Mouse (Mus musculus): ENCODE measurements around the gene Gm9789.
"Not testable (repeated sequence)": the region's sequence is repeated elsewhere in the genome, so short reads cannot be mapped to it uniquely, and the experiment has no call there.

The Gm9789 gene

GRCm38 (mm10) chr16:89157652-89158051 lies at the start of gene Gm9789:
Gm9789 (plus strand) TSS chr16:89157952.
- no peak for DNase-seq (ENCODE audit: extremely low spot score, low spot score)

GRCm38 (mm10) chr16:89140551-89140950 lies 17.2 kb upstream of the Gm9789 start, which contains the start of gene Gm6358:
Gm6358 (plus strand) TSS chr16:89140851.
- DNase-seq (ENCODE audit: extremely low spot score, low spot score): no peak

GRCm38 (mm10) chr16:89150786-89151185 lies 7.0 kb upstream of the Gm9789 start, which contains the start of gene Gm10061:
Gm10061 (plus strand) TSS chr16:89151086.
- DNase-seq (ENCODE audit: extremely low spot score, low spot score): no peak

GRCm38 (mm10) chr16:89169190-89169589 lies 11.4 kb downstream of the Gm9789 start, which contains the start of gene Gm7735:
Gm7735 (plus strand) TSS chr16:89169490.
- DNase-seq (ENCODE audit: extremely low spot score, low spot score): not testable (repeated sequence)

GRCm38 (mm10) chr16:89174435-89174834 lies 16.7 kb downstream of the Gm9789 start, which contains the start of gene 1110057P08Rik:
1110057P08Rik (plus strand) TSS chr16:89174735.
- no peak for DNase-seq (ENCODE audit: extremely low spot score, low spot score)

GRCm38 (mm10) chr16:89188621-89189020 lies 30.9 kb downstream of the Gm9789 start:
- DNase-seq (ENCODE audit: extremely low spot score, low spot score): no peak

- no peak for DNase-seq (ENCODE audit: extremely low spot score, low spot score)
Observed at GRCm38 (mm10) chr16:89205561-89205960, 47.8 kb downstream of the Gm9789 start, which contains the start of gene Krtap20-2. Krtap20-2 (plus strand) TSS chr16:89205861.

Data from neural tube, embryonic 10.5 days (tissue).